Mouse (Mus musculus) heart, postnatal 0 days (tissue): Measurements from ENCODE around the gene Eno2. TPM values are rescaled to one million over a fixed set of nuclear protein-coding genes. Genes with fewer than 3 reads are reported as not detected.

Experiments
- ATAC-seq: fragments of 200-750 bp; cut with Nextera tagmentation; 2 replicates; pipeline ENCODE4 v1.8.0; 2017; ENCODE audit warnings: low read depth, moderate number of reproducible peaks, moderate library complexity; ENCODE audit not compliant: insufficient read depth
- DNase-seq: peaks from one replicate; pipeline ENCODE4 v3.0.0-alpha.2; 2016; ENCODE audit warnings: low spot score
- H3K27ac ChIP-seq: fragments of 300-500 bp; sonication (generic); 2 replicates; pipeline ENCODE4 v1.5.1; 2014; ENCODE audit warnings: low read depth, mild to moderate bottlenecking
- H3K27me3 ChIP-seq: fragments of 300-500 bp; sonication (generic); 2 replicates; pipeline ENCODE4 v1.6.1; 2014; ENCODE audit warnings: low read length, mixed read lengths; ENCODE audit not compliant: control insufficient read depth, insufficient read depth
- H3K36me3 ChIP-seq: fragments of 300-500 bp; sonication (generic); replicated peaks from 2 replicates; pipeline ENCODE4 v1.6.1; 2014; ENCODE audit warnings: low read length, mixed read lengths; ENCODE audit not compliant: control insufficient read depth, insufficient read depth
- H3K4me1 ChIP-seq: fragments of 300-500 bp; sonication (generic); 2 replicates; pipeline ENCODE4 v1.6.1; 2014; ENCODE audit warnings: antibody characterized with exemption; ENCODE audit not compliant: control insufficient read depth, insufficient read depth
- H3K4me2 ChIP-seq: fragments of 300-500 bp; sonication (generic); 2 replicates; pipeline ENCODE4 v1.6.1; 2014; ENCODE audit warnings: low read depth, mild to moderate bottlenecking, low read length, moderate library complexity
- H3K4me3 ChIP-seq: fragments of 300-500 bp; sonication (generic); 2 replicates; pipeline ENCODE4 v1.5.1; 2014; ENCODE audit warnings: low read depth, low read length
- H3K9ac ChIP-seq: fragments of 300-500 bp; sonication (generic); replicated peaks from 2 replicates; pipeline ENCODE4 v1.6.1; 2014; ENCODE audit warnings: low read depth, low read length, mixed read lengths
- H3K9me3 ChIP-seq: fragments of 300-500 bp; sonication (generic); replicated peaks from 2 replicates; pipeline ENCODE4 v1.6.1; 2016; ENCODE audit warnings: low read length; ENCODE audit not compliant: control insufficient read depth
- CTCF ChIP-seq: IDR thresholded peaks from 2 replicates; pipeline ENCODE4 v1.5.1; 2016; ENCODE audit warnings: antibody characterized with exemption, control low read depth, low read depth
- EP300 ChIP-seq: IDR thresholded peaks from 2 replicates; pipeline ENCODE4 v1.6.1; 2016; ENCODE audit warnings: antibody characterized with exemption, low read depth
- WGBS: fragments of 180-500 bp; shearing (Covaris S2); extraction: QIAGEN DNeasy Blood & Tissue Kit; methylation state at CpG from one replicate; pipeline ENCODE4 v1.1.7; 2014; 5-methylcytosine and 5-hydroxymethylcytosine counted together
- polyA plus RNA-seq: library from polyadenylated mRNA; unstranded; fragments of >200 nt; fragmentation: Nextera tagmentation; extraction: Ambion mirVana; gene quantifications from 2 replicates; pipeline ENCODE4 v1.2.1, GENCODE M21; 2015
- total RNA-seq: library from RNA; depleted of rRNA; stranded (reverse); fragments of >200 nt; gene quantifications from 2 replicates; pipeline ENCODE4 v1.2.3, GENCODE M21; 2014; ENCODE audit warnings: low replicate concordance

Eno2 gene
- total and polyA plus RNA-seq, 2 experiments from 2014 or later: 1.5 to 1.7 TPM

GRCm38 (mm10) chr6:124740888-124741761 lies 28.3 kb downstream of the Eno2 start, which contains the start of gene Grcc10:
Gene Grcc10 (minus strand): TSS chr6:124741374.
- H3K4me3 ChIP-seq: peak within 1 kb of the TSS; percentile 64
- H3K27ac ChIP-seq: peak within 1 kb of the TSS; percentile 98
- DNase-seq (peak; percentile 94), ATAC-seq (peak; percentile 74)
- peaks cover 6% of the 10 kb centered on the region; the same call in 1 of the 2 replicates for H3K4me1 ChIP-seq
- TF ChIP-seq EP300 (peak; percentile 82), CTCF (no peak)
- no peaks in the 10 kb centered on the region for H3K27me3 ChIP-seq
- peak within 1 kb of the TSS; percentile 74 for H3K9ac ChIP-seq
- H3K4me2 ChIP-seq: peak within 1 kb of the TSS; percentile 84
- no peaks in the 10 kb centered on the region for H3K9me3 ChIP-seq
- H3K36me3 ChIP-seq: peaks cover 16% of the 10 kb centered on the region
- under 1% methylated on average over 41 of the region's 41 CpGs for WGBS

GRCm38 (mm10) chr6:124740211-124740887 lies 29.1 kb downstream of the Eno2 start:
- Histone ChIP-seq H3K4me1 (peaks cover 5% of the 10 kb centered on the region; the same call in 1 of the 2 replicates), H3K27ac (peak overlapping the region; percentile 98), H3K9me3 (no peaks in the 10 kb centered on the region), H3K4me3 (peak overlapping the region; percentile 64), H3K36me3 (peaks cover 16% of the 10 kb centered on the region), H3K27me3 (no peaks in the 10 kb centered on the region), H3K4me2 (peak overlapping the region; percentile 84), H3K9ac (peak overlapping the region; percentile 74)
- DNase-seq: peak; percentile 67
- ATAC-seq: peak; percentile 37
- TF ChIP-seq CTCF (peak; percentile 56), EP300 (no peak)
- under 1% methylated on average over 29 of the region's 29 CpGs for WGBS

- Histone ChIP-seq H3K4me2 (0 out of 2 replicates have a peak overlapping the region, but pooled peaks have one; percentile 84), H3K4me1 (peaks cover 5% of the 10 kb centered on the region; the same call in 1 of the 2 replicates), H3K9ac (no peak overlapping the region; the same call in 1 of the 2 replicates), H3K4me3 (no peak overlapping the region), H3K27me3 (no peaks in the 10 kb centered on the region), H3K27ac (no peak overlapping the region), H3K9me3 (no peaks in the 10 kb centered on the region), H3K36me3 (peaks cover 12% of the 10 kb centered on the region)
- 87% methylated on average over 10 of the region's 10 CpGs for WGBS
- ATAC-seq (no peak), DNase-seq (no peak)
- no peak for TF ChIP-seq CTCF
- TF ChIP-seq EP300: no peak
Measured at GRCm38 (mm10) chr6:124739231-124739796, 30.2 kb downstream of the Eno2 start.

- Histone ChIP-seq H3K27me3 (no peaks in the 10 kb centered on the region), H3K4me2 (peak within 1 kb of the TSS; percentile 11; the same call in 1 of the 2 replicates), H3K4me3 (no peak within 1 kb of the TSS), H3K9me3 (no peaks in the 10 kb centered on the region), H3K4me1 (peaks cover 5% of the 10 kb centered on the region; the same call in 1 of the 2 replicates), H3K27ac (no peak within 1 kb of the TSS), H3K9ac (no peak within 1 kb of the TSS; the same call in 1 of the 2 replicates), H3K36me3 (peaks cover 8% of the 10 kb centered on the region)
- DNase-seq: no peak
- no peak for ATAC-seq
- TF ChIP-seq CTCF: no peak
- TF ChIP-seq EP300: no peak
- 40% methylated on average over 15 of the region's 15 CpGs for WGBS
Measured at GRCm38 (mm10) chr6:124738511-124739023, 30.9 kb downstream of the Eno2 start, which contains the start of gene Ptpn6. Gene Ptpn6 (minus strand): TSS chr6:124738714.

GRCm38 (mm10) chr6:124737040-124737439 lies 32.4 kb downstream of the Eno2 start:
- H3K36me3 ChIP-seq: no peaks in the 10 kb centered on the region; the same call in 1 of the 2 replicates
- no peak overlapping the region for H3K9ac ChIP-seq
- H3K4me3 ChIP-seq: no peak overlapping the region
- peaks cover 8% of the 10 kb centered on the region; the same call in 1 of the 2 replicates for H3K4me1 ChIP-seq
- no peaks in the 10 kb centered on the region for H3K27me3 ChIP-seq
- WGBS: 89% methylated on average over 11 of the region's 11 CpGs
- ATAC-seq (no peak), DNase-seq (no peak)
- no peak for TF ChIP-seq CTCF
- no peak for TF ChIP-seq EP300
- H3K9me3 ChIP-seq: no peaks in the 10 kb centered on the region
- no peak overlapping the region for H3K27ac ChIP-seq
- H3K4me2 ChIP-seq: no peak overlapping the region
